Mouse (Mus musculus) A20 (cell line): ENCODE measurements around the gene Ggt7.
"Not testable (repeated sequence)": the region's sequence is repeated elsewhere in the genome, so short reads cannot be mapped to it uniquely, and the experiment has no call there.

Experiments
- DNase-seq: peaks from one replicate; pipeline ENCODE4 v3.0.0-alpha.2; 2011; ENCODE audit warnings: low read depth, low spot score

The Ggt7 gene

GRCm38 (mm10) chr2:155517455-155518423 lies at the start of gene Ggt7, which contains the start of gene Acss2:
TSS of gene Ggt7 (minus strand) at chr2:155518237.
TSS of gene Acss2 (plus strand) at chr2:155517948.
- peak; percentile 99 for DNase-seq

GRCm38 (mm10) chr2:155567751-155568150 lies 49.7 kb upstream of the Ggt7 start:
- no peak for DNase-seq

- no peak for DNase-seq
Measured at GRCm38 (mm10) chr2:155562934-155563333, 44.9 kb upstream of the Ggt7 start.

- no peak for DNase-seq
Measured at GRCm38 (mm10) chr2:155562209-155562608, 44.2 kb upstream of the Ggt7 start.

DNA sequence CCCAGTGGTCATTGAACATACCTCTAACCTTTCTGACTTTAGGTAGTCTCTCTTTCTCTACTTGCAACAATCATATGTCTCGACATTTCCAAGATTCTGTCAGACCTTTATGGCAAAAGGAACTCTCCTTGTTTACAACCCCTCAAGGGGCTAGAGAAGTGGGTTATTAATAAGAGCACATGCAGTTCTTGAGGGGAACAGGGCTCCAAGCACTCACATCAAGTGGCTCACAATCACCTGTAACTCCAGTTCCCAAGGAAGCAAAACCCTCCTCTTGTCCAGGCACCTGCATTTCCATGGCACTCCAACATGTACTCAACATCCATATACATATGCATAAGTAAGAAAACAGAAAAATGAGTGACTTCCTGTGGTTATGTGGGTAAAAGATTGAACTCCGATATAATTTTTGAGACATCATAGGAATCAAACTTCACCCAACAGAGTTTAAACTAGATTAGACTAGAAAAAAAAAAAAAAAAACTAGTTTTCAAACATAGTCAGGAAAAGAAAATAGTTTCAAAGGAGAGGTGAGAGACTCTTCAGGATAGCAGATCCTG lies 36.5 kb upstream of the Ggt7 start:
- DNase-seq, result no peak

DNA sequence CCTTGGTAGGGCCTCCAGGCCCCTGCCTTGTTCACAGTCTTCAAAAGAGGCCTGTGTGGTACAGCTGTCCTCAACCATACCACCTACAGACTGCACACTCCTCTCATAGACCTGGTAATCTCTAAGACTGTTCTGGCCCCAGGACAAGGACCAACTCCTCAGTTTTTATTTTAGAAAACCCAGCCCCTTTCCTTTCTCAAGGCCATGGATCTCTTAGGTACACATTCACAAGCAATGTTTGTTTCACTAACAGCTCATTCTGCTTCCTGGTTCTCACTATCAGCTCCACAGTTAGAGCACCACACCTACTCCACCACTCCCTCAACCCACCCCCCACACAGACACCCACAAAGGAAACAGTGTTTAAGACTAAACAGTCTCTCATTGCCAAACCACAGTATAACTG lies 34.9 kb upstream of the Ggt7 start:
- DNase-seq, result no peak

DNA sequence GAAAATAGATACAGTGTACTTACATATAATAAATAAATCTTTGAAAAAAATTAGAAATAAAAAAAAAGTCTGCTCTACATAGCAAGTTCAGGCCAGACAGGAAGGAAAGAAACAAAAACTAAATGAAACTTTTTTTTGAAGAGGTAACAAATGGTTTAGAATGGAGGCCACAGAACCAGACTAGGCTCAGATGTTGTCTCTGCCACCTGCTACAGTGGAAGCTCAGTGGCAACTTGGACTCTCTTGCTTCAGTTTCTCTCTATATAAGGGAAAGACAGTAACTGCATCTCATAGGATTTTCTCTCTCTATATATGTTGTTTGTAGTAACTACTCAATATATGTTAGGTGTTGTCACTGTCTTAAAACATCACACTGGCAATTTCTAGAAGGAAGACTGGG lies 34.3 kb upstream of the Ggt7 start:
- no peak for DNase-seq

- DNase-seq, result no peak
Measured at GRCm38 (mm10) chr2:155546955-155547354, 28.9 kb upstream of the Ggt7 start.

DNA sequence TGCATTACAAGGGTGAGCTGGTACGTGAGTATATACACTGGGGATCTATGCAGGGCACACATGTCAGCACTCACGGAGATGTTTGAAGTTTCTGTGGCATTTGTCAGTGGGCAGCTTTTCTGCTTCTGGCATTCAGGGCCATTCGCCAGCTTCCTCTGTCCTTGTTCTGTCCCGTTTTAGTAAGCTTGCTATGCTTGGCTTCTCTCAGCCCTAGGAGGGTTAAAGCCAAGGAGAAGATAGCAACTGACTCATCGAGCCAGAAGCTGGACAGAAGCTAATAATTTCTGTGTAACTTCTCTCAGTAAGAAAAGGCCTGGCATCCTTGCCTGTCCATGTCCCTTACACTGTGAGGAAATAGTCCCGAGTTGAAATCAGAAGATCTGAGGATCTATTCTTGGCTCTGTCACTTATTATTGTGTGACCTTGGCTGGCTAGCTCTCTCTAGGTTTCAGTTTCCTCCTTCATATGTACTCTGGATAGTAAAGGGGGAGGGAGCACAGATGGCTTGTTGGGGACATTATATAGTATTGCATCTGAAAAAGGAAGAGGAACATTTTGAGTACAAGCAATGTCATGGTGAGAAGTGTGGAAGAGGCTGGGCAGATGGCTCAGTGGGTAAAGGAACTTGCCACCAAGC lies 22.9 kb upstream of the Ggt7 start:
- DNase-seq, result peak; percentile 45

DNA sequence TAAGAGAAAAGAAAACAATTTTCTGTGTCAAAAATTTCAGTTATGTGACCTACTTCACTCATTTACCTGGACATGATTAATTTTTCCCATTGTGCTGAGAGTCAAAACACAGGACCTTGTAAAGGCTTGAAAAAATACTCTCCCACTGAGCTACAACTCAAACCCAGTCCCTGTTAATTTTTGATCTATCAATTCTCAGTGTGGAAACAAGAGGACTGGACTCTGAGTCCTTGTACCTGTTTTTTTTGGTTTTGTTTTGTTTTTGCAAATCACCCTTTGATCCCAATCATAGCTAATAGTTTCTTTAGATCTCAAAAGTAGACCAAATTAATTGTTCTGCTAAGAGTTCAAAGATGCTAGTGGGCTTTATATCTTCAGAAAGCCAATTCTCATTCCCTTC lies 21.7 kb upstream of the Ggt7 start:
- no peak for DNase-seq

DNA sequence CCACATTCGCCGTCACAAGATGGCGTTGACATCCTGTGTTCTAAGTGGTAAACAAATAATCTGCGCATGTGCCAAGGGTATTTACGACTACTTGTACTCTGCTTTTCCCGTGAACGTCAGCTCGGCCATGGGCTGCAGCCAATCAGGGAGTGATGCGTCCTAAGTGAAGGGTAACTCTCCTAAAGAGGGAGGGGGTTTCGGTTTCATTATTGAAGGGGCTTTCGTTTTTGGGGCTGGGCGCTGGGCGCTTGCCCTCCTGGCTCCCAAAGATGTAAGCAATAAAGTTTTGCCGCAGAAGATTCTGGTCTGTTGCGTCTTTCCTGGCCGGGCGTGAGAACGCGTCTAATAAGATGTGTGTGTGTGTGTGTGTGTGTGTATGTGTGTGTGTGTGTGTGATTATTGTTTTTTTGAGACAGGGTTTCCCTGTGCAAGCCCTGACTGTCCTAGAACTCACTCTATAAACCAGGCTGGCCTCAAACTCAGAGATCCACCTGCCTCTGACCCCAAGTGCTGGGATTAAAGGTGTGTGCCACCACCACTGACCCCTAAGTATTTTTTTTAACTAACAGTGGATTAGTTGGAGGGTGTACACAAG lies 20.5 kb upstream of the Ggt7 start:
- DNase-seq, result not testable (repeated sequence)

DNA sequence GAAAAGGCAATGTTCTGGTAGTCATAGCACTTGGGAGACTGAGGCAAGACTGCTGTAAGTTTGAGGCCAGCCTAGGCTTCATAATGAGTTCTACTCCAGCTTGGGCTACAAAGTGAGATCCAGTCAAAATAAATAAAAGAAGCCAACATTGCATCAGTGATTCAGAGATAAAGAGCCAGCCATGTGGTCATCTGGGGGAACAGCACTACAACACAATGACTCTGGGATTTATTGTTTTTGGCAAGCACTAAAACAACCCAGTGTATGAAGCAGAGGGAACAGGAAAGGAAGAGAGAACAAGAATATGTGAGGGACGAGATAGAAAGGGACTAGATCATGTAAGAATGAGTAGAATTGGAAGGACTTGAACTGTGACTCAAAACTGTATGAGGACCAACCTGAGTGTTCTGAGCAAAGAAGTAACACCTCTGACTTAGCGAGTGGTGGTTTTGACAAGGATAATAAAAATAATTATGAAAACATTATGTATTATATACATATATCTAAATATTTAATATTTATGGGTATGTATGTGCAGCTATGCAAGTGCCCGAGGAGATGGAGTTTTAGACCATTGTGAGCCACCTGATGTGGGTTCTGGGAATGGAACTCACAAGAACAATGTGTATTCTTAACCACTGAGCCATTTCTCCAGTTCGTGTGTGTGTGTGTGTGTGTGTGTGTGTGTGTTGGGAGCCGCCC lies 19.9 kb upstream of the Ggt7 start:
- no peak for DNase-seq

- DNase-seq, result no peak
Measured at GRCm38 (mm10) chr2:155536292-155536691, 18.3 kb upstream of the Ggt7 start.

DNA sequence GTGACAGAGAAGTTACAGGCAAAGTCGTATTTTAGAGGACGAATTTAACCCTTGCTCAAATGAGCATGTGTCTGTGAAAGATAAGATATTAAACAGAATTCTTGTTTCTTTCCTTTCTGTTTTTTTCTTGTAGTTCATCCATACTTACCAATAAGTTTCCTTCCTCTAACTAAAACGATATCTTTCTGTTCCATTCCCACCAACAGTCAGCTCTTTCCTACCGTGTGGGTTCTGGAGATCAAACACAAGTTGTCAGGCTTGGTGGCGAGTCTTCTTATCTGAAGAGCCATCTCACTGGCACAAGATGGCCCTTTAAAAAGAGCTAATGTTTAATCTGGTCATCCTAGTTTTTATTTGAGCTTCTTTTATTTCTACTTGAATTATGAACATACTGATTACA lies 9.3 kb upstream of the Ggt7 start:
- DNase-seq, result no peak

DNA sequence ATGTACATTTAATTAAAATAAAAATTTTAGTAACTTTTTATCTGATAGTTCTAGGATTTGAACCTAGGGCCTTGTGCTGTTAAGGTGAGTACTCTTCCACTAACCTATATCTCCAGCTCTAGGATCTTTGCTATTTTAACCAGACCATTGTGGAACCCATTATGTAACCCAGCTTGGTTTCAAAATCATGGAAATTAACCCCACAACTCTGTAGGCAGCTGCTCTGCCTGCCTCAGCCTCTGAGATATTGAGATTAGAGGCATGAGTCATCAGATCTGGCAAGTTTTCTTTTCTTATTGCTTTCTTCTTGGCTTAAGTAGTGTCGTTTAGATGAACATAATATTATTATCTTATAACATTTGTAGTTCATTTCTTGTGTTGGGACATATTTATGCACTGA lies 6.3 kb upstream of the Ggt7 start:
- no peak for DNase-seq

DNA sequence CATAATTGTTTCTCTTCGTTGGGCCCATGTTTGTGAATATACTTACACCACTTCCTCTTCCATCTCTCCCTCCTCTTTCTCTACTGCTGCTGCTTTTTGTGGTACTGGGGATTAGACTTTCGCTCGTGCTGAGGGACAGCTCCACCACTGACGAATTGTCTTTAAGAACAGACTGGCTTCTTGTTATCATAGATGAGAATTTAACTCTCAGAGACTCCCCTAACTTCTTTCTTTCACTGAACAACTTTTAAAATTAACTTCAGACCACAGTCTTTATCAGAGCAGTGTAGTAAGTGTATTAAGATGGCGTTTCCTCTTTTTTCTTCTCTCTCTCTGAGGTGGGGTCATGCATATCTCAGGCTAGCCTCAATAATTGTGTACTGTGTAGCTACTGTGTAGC lies 5.7 kb upstream of the Ggt7 start:
- DNase-seq, result no peak

- no peak for DNase-seq
Measured at GRCm38 (mm10) chr2:155518531-155519270, 664 bp upstream of the Ggt7 start.

GRCm38 (mm10) chr2:155515941-155516340 lies 2.1 kb downstream of the Ggt7 start:
- peak; percentile 39 for DNase-seq

GRCm38 (mm10) chr2:155514666-155515065 lies 3.4 kb downstream of the Ggt7 start:
- DNase-seq, result peak; percentile 70

DNA sequence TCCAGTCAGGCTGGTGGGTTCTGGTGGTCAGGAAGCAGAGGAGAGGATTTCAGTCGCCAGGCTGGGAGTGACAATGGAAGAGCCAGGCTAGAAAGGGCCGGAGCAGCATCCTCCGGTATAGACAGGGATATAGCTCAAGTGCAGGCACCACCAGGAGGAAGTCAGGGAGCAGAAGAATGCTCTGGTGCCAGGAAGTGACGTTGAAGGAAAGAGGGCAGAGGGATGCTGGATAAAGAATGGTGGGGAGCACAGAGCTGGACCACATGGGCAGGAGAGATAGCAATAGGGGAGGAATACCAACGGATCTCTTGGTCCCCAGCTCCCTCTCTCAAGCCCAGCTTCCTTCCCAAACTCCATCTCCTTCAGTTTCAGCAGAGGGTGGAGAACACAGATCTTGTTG lies 4.5 kb downstream of the Ggt7 start:
- DNase-seq, result no peak

DNA sequence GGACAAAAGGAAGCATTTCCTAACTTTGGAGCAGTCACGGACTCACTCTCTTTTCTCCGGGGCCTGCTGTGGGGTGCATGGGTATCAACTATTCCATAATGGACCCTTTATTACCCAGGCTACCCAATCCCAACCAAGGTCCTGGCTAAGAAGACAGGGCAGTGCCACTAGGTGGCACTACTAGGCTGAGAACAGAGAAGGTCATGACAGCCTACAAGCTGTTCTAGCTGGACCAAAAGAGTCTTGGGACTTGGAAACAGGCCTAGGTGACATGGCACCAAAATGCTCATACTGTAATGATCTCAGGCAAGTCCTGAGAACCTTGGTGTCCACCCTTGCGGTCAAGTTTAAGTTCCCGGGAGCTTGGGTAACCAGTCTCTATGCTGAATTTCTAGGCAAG lies 5.6 kb downstream of the Ggt7 start:
- peak; percentile 69 for DNase-seq
